Mouse (Mus musculus) CH12.LX (cell line): ENCODE results near the gene Wasf3. TPM values are rescaled to one million over a fixed set of nuclear protein-coding genes. Genes with fewer than 3 reads are reported as not detected.

ENCODE experiments used
- DNase-seq: peaks from one replicate; pipeline ENCODE4 v3.0.0-alpha.2; 2013; ENCODE audit errors: extremely low read depth
- H3K27ac ChIP-seq: 2 replicates; pipeline ENCODE4 v1.5.1; 2012; ENCODE audit warnings: low read depth, mild to moderate bottlenecking, control low read depth, moderate library complexity; ENCODE audit not compliant: insufficient read depth
- H3K27me3 ChIP-seq: replicated peaks from 2 replicates; pipeline ENCODE3; 2012; ENCODE audit warnings: inconsistent platforms
- H3K36me3 ChIP-seq, 2 experiments: replicated peaks in 1 of 2; 2 replicates each; pipeline versions ENCODE3 to v1.6.1; 2012; ENCODE audit warnings: inconsistent platforms in 1 of 2, low read length in 1 of 2, mild to moderate bottlenecking in 1 of 2, mixed read lengths in 1 of 2, moderate library complexity in 1 of 2; ENCODE audit not compliant: control insufficient read depth in 1 of 2, insufficient read depth in 1 of 2
- H3K4me1 ChIP-seq, 2 experiments: 2 replicates each; pipeline ENCODE4 v1.6.1; 2012; ENCODE audit warnings: inconsistent platforms in 1 of 2, moderate library complexity in 1 of 2; ENCODE audit not compliant: insufficient read depth in 2 of 2, control insufficient read depth in 1 of 2
- H3K4me2 ChIP-seq: 2 replicates; pipeline ENCODE4 v1.6.1; 2012; ENCODE audit warnings: low read depth, mild to moderate bottlenecking, control low read depth; ENCODE audit not compliant: poor library complexity, insufficient read depth, severe bottlenecking
- H3K4me3 ChIP-seq, 3 experiments: fragments of 150-350 bp in 1 of 3; sonication (generic) in 1 of 3; replicated peaks in 1 of 3; 2 replicates each; pipeline versions ENCODE3 to v1.5.1; 2011 to 2012; ENCODE audit warnings: low read depth in 2 of 3, low read length in 2 of 3, mild to moderate bottlenecking in 2 of 3, moderate library complexity in 2 of 3, control low read depth in 1 of 3, improper control_type of control experiment in 1 of 3, inconsistent platforms in 1 of 3, mixed read lengths in 1 of 3; ENCODE audit not compliant: poor library complexity in 1 of 3
- H3K79me2 ChIP-seq: replicated peaks from 2 replicates; pipeline ENCODE4 v1.6.1; 2012; ENCODE audit warnings: mild to moderate bottlenecking, moderate library complexity; ENCODE audit not compliant: control insufficient read depth, poor library complexity, insufficient read depth, severe bottlenecking; ENCODE audit errors: extremely low read depth
- H3K9ac ChIP-seq: 2 replicates; pipeline ENCODE4 v1.6.1; 2012; ENCODE audit warnings: low read depth, mild to moderate bottlenecking, control low read depth, moderate library complexity; ENCODE audit not compliant: insufficient read depth
- H3K9me3 ChIP-seq: replicated peaks from 2 replicates; pipeline ENCODE3; 2012; ENCODE audit warnings: low read length, inconsistent platforms, mixed read lengths
- CHD1 ChIP-seq: IDR thresholded peaks from 2 replicates; pipeline ENCODE4 v1.6.1; 2012; ENCODE audit warnings: low read depth, low read length, improper control_type of control experiment, inconsistent platforms
- E2F4 ChIP-seq: IDR thresholded peaks from 2 replicates; pipeline ENCODE4 v1.6.1; 2011; ENCODE audit warnings: low read depth, low read length, improper control_type of control experiment; ENCODE audit not compliant: insufficient replicate concordance
- ELF1 ChIP-seq: IDR thresholded peaks from 2 replicates; pipeline ENCODE4 v1.6.1; 2014; ENCODE audit warnings: low read depth, mild to moderate bottlenecking, inconsistent platforms, low read length, improper control_type of control experiment
- ETS1 ChIP-seq: conservative IDR thresholded peaks from 2 replicates; pipeline ENCODE4 v1.6.1; 2012; ENCODE audit warnings: low read depth, mild to moderate bottlenecking, inconsistent platforms, low read length, improper control_type of control experiment, moderate library complexity
- GABPA ChIP-seq: IDR thresholded peaks from 2 replicates; pipeline ENCODE4 v1.6.1; 2012; ENCODE audit warnings: low read depth, low read length, improper control_type of control experiment, inconsistent platforms; ENCODE audit not compliant: insufficient replicate concordance
- JUN ChIP-seq: IDR thresholded peaks from 2 replicates; pipeline ENCODE4 v1.6.1; 2011; ENCODE audit warnings: low read depth, mild to moderate bottlenecking, low read length, improper control_type of control experiment, moderate library complexity; ENCODE audit not compliant: insufficient read depth
- JUND ChIP-seq: conservative IDR thresholded peaks from 2 replicates; pipeline ENCODE4 v1.6.1; 2011; ENCODE audit warnings: low read depth, low read length, improper control_type of control experiment
- MAFK ChIP-seq: IDR thresholded peaks from 2 replicates; pipeline ENCODE4 v1.6.1; 2011; ENCODE audit warnings: low read length, improper control_type of control experiment; ENCODE audit not compliant: insufficient replicate concordance
- MXI1 ChIP-seq: IDR thresholded peaks from 2 replicates; pipeline ENCODE4 v1.6.1; 2011; ENCODE audit warnings: mild to moderate bottlenecking, low read depth, low read length, improper control_type of control experiment
- MYC ChIP-seq: IDR thresholded peaks from 2 replicates; pipeline ENCODE4 v1.6.1; 2011; ENCODE audit warnings: low read depth, mild to moderate bottlenecking, improper control_type of control experiment, low read length
- NRF1 ChIP-seq: IDR thresholded peaks from 2 replicates; pipeline ENCODE4 v1.6.1; 2014; ENCODE audit warnings: low read depth, mild to moderate bottlenecking, inconsistent platforms, low read length, improper control_type of control experiment, moderate library complexity
- PAX5 ChIP-seq: IDR thresholded peaks from 2 replicates; pipeline ENCODE4 v1.6.1; 2012; ENCODE audit warnings: low read length, inconsistent platforms, mixed read lengths
- POLR2A ChIP-seq: IDR thresholded peaks from 2 replicates; pipeline ENCODE4 v1.6.1; 2011; ENCODE audit warnings: low read depth, mild to moderate bottlenecking, improper control_type of control experiment, low read length
- POLR2AphosphoS2 ChIP-seq: IDR thresholded peaks from 2 replicates; pipeline ENCODE4 v1.6.1; 2011; ENCODE audit warnings: low read depth, low read length, improper control_type of control experiment
- RAD21 ChIP-seq: IDR thresholded peaks from 2 replicates; pipeline ENCODE4 v1.6.1; 2011; ENCODE audit warnings: low read depth, mild to moderate bottlenecking, low read length, improper control_type of control experiment, moderate library complexity
- SIN3A ChIP-seq: IDR thresholded peaks from 2 replicates; pipeline ENCODE4 v1.6.1; 2012; ENCODE audit warnings: low read length, improper control_type of control experiment, inconsistent platforms
- SMC3 ChIP-seq: IDR thresholded peaks from 2 replicates; pipeline ENCODE4 v1.6.1; 2011; ENCODE audit warnings: low read depth, low read length, improper control_type of control experiment
- USF1 ChIP-seq: IDR thresholded peaks from 2 replicates; pipeline ENCODE4 v1.6.1; 2014; ENCODE audit warnings: low read depth, mild to moderate bottlenecking, inconsistent platforms, low read length, improper control_type of control experiment
- ZC3H11A ChIP-seq: IDR thresholded peaks from 2 replicates; pipeline ENCODE4 v1.6.1; 2012; ENCODE audit warnings: low read depth, mild to moderate bottlenecking, inconsistent platforms, low read length, improper control_type of control experiment
- ZMIZ1 ChIP-seq: IDR thresholded peaks from 2 replicates; pipeline ENCODE4 v1.6.1; 2012; ENCODE audit warnings: low read depth, mild to moderate bottlenecking, inconsistent platforms, low read length, improper control_type of control experiment
- dilution Hi-C: fragments of 300-500 bp; cut with MboI; formaldehyde crosslinking; loops from 2 replicates; pipeline ENCODE4 v1.14.3; 2020; ENCODE audit warnings: low sequenced_read_pairs; ENCODE audit not compliant: extremely low pct_unique_long_range_greater_than_20kb, extremely low pct_ligation_motif_present
- in situ Hi-C: fragments of 300-500 bp; cut with MboI; formaldehyde crosslinking; loops from 3 replicates; pipeline ENCODE4 v1.14.3; 2019; ENCODE audit warnings: low sequenced_read_pairs, low pct_ligation_motif_present, low pct_unique_long_range_greater_than_20kb, mixed read lengths
- polyA plus RNA-seq: library from polyadenylated mRNA; unstranded; fragments of >175 nt; gene quantifications from 2 replicates; pipeline ENCODE4 v1.2.1, GENCODE M21; 2012; ENCODE audit warnings: low read depth; ENCODE audit not compliant: insufficient read length
- total RNA-seq, 2 experiments: library from RNA; depleted of rRNA; stranded (reverse); fragments of 300-350 nt in 1 of 2; fragments of >200 nt in 1 of 2; gene quantifications; 2 replicates each; pipeline ENCODE4 v1.2.3; 2012 to 2014

Wasf3 gene
- total RNA-seq (2012; rRNA removed) (not detected in 2 replicates), total RNA-seq (2014; rRNA removed) (not detected in 2 replicates), polyA plus RNA-seq (not detected in 2 replicates)

GRCm38 (mm10) chr5:146384935-146385591 lies at the start of gene Wasf3:
Gene Wasf3, plus strand, starts transcription at chr5:146384985.
- Histone ChIP-seq H3K27ac (no peak within 1 kb of the TSS), H3K4me2 (no peak within 1 kb of the TSS), H3K4me1 (no peaks in the 10 kb centered on the region), H3K9me3 (peaks cover 17% of the 10 kb centered on the region), H3K4me3 (no peak within 1 kb of the TSS), H3K79me2 (no peaks in the 10 kb centered on the region), H3K27me3 (peaks cover 6% of the 10 kb centered on the region), H3K36me3 (no peaks in the 10 kb centered on the region), H3K9ac (no peak within 1 kb of the TSS)
- no peak for TF ChIP-seq MYC
- TF ChIP-seq POLR2AphosphoS2 = no peak
- no peak for TF ChIP-seq PAX5
- TF ChIP-seq RAD21 = no peak
- TF ChIP-seq JUN = no peak
- no peak for TF ChIP-seq GABPA
- TF ChIP-seq E2F4 = no peak
- no peak for TF ChIP-seq ZMIZ1
- TF ChIP-seq USF1 = no peak
- TF ChIP-seq ELF1 = no peak
- TF ChIP-seq ETS1 = no peak
- no peak for TF ChIP-seq CHD1
- TF ChIP-seq MXI1 = no peak
- dilution Hi-C loops = no loop called here
- DNase-seq = no peak
- in situ Hi-C loops = no loop called here

GRCm38 (mm10) chr5:146338064-146338463 lies 46.7 kb upstream of the Wasf3 start:
- dilution Hi-C loops = no loop called here
- Histone ChIP-seq H3K36me3 (no peaks in the 10 kb centered on the region), H3K9me3 (no peaks in the 10 kb centered on the region)

More at GRCm38 (mm10) chr5:146338064-146338463, 46.7 kb upstream of the Wasf3 start:
- Histone ChIP-seq H3K4me2 (no peak overlapping the region), H3K27ac (no peak overlapping the region), H3K4me1 (no peaks in the 10 kb centered on the region), H3K79me2 (no peaks in the 10 kb centered on the region), H3K4me3 (no peak overlapping the region), H3K9ac (no peak overlapping the region), H3K27me3 (peaks cover 70% of the 10 kb centered on the region)
- DNase-seq = no peak
- in situ Hi-C loops = loop anchor here (10.0 kb wide), 2 partner anchors 77 to 137 kb away; no protein-coding TSS in a partner anchor
- TF ChIP-seq SMC3 = no peak
- TF ChIP-seq NRF1 = no peak
- no peak for TF ChIP-seq ETS1
- TF ChIP-seq MAFK = no peak
- no peak for TF ChIP-seq SIN3A
- no peak for TF ChIP-seq MXI1
- no peak for TF ChIP-seq RAD21
- no peak for TF ChIP-seq ZMIZ1
- TF ChIP-seq POLR2A = no peak
- no peak for TF ChIP-seq USF1
- TF ChIP-seq ZC3H11A = no peak
- TF ChIP-seq JUND = no peak
